Mouse (Mus musculus) thymus, postnatal 4 days (tissue): ENCODE results near the gene Lemd1.
"Not testable (repeated sequence)": the region's sequence is repeated elsewhere in the genome, so short reads cannot be mapped to it uniquely, and the experiment has no call there.

Source experiments
- DNase-seq: peaks from one replicate; pipeline ENCODE4 v3.0.0; 2021

Gene Lemd1

DNA sequence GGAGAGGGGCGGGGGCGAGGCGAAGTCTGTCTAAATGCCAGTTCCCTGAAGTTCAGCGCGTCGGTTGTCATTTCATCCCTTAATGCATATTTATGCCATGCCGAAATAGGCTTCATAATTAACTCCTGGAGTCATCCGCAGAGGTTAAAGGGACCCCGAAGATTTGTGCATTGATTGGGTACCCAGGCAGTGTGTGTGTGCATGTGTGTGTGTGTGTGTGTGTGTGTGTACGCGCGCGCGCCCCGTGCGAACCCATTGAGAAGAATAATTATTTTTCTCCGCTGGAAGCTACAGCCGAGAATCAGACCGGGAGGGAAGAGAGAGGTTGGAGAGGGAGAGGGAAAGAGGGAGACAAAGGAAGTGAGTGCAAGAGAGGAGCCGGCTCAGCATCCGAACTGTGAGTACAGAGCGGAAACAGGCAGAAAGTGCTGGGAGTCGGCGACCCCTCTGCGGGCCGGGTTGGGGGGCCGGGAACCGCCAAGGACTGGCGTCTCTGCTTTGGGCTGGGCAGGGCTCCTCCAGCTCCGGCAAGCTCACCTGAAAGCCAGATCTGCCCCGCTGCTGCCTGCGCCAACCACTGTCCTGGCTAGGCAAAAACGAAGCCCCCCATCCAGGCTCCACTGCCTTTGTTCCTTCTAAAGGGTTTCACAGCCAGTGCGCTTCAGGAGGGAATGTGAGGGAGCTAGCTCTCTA lies at the start of gene Lemd1, which contains the start of gene AC124108.1:
Gene Lemd1, plus strand, starts transcription at position 339 of the 693 bp plus-strand sequence.
Gene AC124108.1, plus strand, starts transcription at position 365 of the 693 bp plus-strand sequence.
- no peak for DNase-seq

- DNase-seq = no peak
These were observed 49.5 kb upstream of the Lemd1 start for GRCm38 (mm10) chr1:132141753-132142152.

DNA sequence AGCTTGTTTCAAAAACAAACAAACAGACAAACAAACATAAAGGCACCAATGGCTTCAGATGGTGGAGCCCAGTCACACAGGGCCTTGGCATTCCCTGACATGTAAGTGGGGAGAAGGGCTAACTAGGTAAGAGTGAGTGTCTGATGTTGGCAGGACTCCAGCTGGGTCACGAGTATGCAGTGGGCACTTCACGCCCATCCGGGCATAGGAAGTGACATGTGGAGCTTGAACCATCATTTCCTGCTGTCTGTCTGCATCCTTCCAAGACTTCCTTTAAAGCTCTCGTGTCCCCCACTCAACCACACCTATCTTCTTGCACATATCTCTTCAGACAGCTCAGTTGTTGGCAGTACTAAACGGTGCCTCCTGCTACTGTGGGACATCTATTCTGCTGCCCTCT lies 48.2 kb upstream of the Lemd1 start:
- no peak for DNase-seq

DNA sequence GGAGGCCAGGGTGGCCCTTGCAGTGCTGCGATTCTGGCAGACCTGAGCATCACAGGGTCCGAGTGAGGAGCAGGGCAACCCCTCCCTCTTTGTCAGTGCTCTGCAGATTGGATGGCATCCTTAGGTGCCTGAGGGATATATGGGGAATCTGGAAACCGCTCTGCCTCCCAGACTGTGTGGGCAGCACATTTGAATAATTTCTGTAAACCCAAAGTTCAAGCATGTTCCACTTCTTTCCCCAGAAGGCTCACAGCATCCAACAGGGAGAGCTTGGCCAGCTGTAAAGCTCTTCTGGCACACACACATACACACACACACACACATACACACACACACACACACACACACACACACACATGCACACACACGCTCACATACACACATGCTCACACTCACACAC lies 47.5 kb upstream of the Lemd1 start:
- DNase-seq = no peak

DNA sequence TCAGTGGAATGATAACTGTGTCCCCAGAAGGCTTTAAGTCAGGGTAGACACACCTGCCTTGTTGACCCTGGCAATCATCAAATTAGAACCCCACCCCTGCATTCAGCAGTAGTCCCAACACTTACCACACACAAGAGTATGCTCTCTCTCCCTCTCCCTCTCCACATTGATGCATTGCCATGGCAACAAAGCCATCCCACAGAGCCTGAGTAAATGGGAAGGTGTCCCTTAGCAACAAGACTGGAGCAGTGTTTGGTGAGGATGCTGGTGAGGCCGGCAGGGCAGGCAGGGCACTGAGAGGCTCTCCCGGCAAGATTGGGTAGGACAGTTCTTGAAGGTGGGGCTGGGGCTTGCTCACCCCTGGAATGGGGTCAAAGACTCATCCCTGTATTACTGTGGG lies 47.0 kb upstream of the Lemd1 start:
- no peak for DNase-seq

DNA sequence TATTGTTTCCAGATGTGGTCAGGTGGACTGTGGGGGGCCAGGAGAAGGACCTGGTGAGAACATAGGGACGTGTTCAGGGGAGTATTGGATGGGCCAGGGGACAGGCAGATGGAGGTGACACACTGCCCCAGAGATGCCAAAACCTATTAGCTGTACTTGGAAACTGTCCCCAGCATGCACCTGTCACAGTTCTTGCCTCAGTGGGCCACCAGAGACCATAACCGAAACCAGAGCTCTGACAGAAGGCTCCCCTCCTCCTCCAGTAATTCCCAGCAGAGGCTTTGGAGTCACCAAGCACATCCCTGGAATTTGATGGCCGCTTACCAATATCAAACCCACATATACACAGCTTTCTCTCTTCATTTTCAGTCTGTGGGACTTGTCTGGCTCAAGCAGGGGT lies 46.4 kb upstream of the Lemd1 start:
- DNase-seq = no peak

GRCm38 (mm10) chr1:132145973-132146685 lies 45.1 kb upstream of the Lemd1 start:
- no peak for DNase-seq

GRCm38 (mm10) chr1:132149410-132149809 lies 41.8 kb upstream of the Lemd1 start:
- no peak for DNase-seq

GRCm38 (mm10) chr1:132150171-132150570 lies 41.1 kb upstream of the Lemd1 start:
- DNase-seq = no peak

GRCm38 (mm10) chr1:132150817-132151601 lies 40.2 kb upstream of the Lemd1 start:
- DNase-seq = no peak

GRCm38 (mm10) chr1:132151908-132152307 lies 39.3 kb upstream of the Lemd1 start:
- DNase-seq = no peak

- no peak for DNase-seq
These were observed 38.0 kb upstream of the Lemd1 start for GRCm38 (mm10) chr1:132153086-132153690.

DNA sequence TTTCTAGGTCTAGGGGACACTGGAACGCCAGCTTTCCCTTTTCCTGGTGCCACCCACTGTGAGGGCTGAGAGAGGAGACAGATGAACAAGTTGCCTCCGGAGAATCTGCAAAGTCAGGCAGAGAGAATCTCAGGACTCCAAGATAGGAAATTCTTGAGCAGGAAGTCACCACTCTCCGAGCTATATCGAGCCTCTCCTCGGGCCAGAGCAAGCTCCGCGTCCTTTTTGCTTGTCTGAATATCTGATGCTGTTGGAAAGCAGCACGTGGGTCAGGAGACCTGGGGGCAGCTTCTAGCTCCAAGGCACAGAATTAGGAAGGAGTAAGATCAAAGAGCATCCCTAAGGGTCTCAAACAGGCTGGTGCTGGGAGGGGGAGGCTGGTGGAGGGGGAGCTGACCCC lies 37.5 kb upstream of the Lemd1 start:
- DNase-seq = no peak

- peak; percentile 89 for DNase-seq
These were observed 35.5 kb upstream of the Lemd1 start for GRCm38 (mm10) chr1:132155737-132156136.

- peak; percentile 93 for DNase-seq
These were observed 34.0 kb upstream of the Lemd1 start for GRCm38 (mm10) chr1:132157016-132157781.

- no peak for DNase-seq
These were observed 33.4 kb upstream of the Lemd1 start for GRCm38 (mm10) chr1:132157808-132158207.

DNA sequence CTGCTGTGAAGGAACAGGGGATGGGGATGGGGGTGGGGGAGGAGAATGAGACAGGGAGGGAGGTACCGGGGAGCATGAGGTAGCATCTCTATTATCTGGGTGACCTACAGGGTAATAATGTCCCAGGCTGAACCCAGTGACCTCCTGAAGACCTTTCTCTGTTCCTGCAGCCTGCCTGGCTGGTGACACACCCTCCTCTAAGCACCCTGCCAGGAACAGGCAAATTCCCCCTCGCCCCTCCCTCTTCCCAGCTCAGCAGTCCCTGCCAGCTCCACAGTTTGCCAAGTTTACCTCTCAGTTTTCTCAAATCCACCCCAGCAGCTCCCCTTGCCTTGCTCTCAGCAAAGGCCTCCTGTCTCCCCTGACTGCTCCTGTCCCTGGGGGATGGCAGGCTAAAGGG lies 32.5 kb upstream of the Lemd1 start:
- DNase-seq = no peak

DNA sequence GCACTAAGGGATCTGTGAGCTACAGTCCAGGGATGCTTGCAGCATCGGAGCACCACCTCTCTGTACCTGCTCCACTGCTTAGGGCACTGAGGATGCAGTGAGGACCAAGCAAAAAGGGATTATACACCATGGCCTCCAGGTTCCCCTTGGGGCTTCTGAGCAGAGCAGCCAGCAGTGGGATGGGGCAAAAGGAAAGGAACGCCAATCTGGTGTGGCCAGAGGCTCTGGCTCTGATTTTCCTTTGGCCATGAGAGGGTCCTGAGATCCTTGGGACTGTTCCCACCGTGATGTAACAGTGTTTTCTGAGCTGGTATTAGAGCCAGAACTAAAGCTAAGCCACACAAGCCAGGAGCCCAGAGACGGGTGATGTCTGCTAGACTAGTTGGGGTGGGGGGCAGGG lies 31.6 kb upstream of the Lemd1 start:
- DNase-seq = no peak

GRCm38 (mm10) chr1:132161211-132161880 lies 29.9 kb upstream of the Lemd1 start:
- DNase-seq = no peak

DNA sequence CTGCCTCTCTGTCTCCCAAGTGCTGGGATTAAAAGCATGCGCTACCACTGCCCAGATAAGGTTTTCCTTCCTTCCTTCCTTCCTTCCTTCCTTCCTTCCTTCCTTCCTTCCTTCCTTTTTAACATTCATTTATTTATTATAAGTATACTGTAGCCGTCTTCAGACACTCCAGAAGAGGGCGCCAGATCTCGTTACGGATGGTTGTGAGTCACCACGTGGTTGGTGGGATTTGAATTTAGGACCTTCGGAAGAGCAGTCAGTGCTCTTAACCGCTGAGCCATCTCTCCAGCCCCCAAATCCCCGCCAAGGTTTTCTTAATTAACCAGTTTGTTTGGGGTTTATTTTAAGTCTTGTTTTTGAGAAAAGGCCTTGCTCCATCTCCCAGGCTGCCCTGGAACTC lies 28.6 kb upstream of the Lemd1 start:
- DNase-seq = not testable (repeated sequence)

- DNase-seq = no peak
These were observed 26.3 kb upstream of the Lemd1 start for GRCm38 (mm10) chr1:132164780-132165518.
